Mouse (Mus musculus): ENCODE measurements around the gene Cog6. TPM values are rescaled to one million over a fixed set of nuclear protein-coding genes. Genes with fewer than 3 reads are reported as not detected.

Gene Cog6
- polyA plus RNA-seq, 1 experiment from 2014 or later = 52.0 TPM

DNA sequence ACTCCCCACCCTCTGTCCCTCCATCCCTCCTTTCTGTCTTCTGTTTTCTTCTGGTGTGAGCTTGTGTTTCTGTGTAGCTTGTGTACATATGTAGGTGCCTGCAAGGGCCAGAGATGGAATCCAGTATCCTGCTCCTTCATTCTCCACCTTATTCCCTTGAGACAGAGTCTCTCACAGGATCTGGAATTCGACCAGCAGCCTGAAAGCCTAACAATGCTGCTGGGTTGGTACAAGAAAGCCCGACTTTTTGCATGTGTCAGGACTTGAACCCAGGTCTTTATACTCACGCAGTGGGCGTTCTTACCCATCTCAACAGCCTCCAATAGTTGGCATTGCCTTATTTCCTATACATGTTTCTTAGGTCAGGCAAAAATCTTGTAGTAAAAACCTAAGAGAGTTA, 28.7 kb upstream of the Cog6 start:
- H3K4me2 ChIP-seq (replicated peaks; ENCODE audit: low read depth, low read length) = peak overlapping the region; percentile 22; the same call in 1 of the 2 replicates
- H3K9me3 ChIP-seq (ENCODE audit: control insufficient read depth, low read length) = no peaks in the 10 kb centered on the region
- ATAC-seq (ENCODE audit: low FRiP score, low TSS enrichment) = no peak
- H3K27me3 ChIP-seq (ENCODE audit: control insufficient read depth, insufficient read depth, low read length) = no peaks in the 10 kb centered on the region
- H3K36me3 ChIP-seq (ENCODE audit: control insufficient read depth, insufficient read depth, low read length) = peaks cover 2% of the 10 kb centered on the region; the same call in 1 of the 2 replicates
- H3K27ac ChIP-seq (ENCODE audit: low read depth, low read length) = no peak overlapping the region
- peak overlapping the region; percentile 7; the same call in 1 of the 2 replicates for H3K4me3 ChIP-seq (ENCODE audit: low read length)
- H3K4me1 ChIP-seq (ENCODE audit: control insufficient read depth, insufficient read depth, low read length) = 0 out of 2 replicates have a peak, but pooled peaks cover 15% of the 10 kb centered on the region
- H3K9ac ChIP-seq (ENCODE audit: low read depth, low read length) = no peak overlapping the region
- WGBS = 90% methylated on average over 4 of the region's 4 CpGs

DNA sequence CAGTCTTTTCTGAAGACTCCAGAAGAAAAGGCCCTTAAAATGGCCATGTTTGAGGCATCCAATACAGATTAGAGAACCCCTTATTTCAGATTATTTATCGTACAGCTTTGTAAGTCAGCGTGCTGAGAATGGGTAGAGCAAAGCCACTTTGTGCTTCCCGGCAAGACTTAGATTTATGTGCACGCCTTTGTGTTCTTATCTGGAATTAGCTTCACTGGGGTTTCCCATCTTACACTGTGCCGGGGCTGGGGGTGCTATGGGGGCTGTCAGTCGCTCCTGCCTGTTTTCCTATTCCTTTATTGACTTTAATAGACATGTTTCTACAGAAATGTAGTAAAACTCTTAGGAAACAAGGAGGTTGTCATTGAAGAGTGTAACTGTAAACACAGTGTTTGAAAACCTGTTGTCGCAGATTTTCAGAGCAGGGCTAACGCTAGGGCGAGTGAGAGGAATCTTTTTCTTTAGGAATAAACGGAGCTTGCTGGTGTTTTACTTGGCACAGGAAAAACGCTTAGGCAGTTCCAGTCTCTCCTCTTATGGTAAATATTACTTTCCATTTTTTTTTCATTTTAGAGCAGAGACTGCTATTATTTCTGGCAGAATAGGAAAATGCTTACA, 27.8 kb upstream of the Cog6 start:
- Histone ChIP-seq H3K36me3 (ENCODE audit: control insufficient read depth, insufficient read depth, low read length) (peaks cover 2% of the 10 kb centered on the region; the same call in 1 of the 2 replicates), H3K4me1 (ENCODE audit: control insufficient read depth, insufficient read depth, low read length) (0 out of 2 replicates have a peak, but pooled peaks cover 15% of the 10 kb centered on the region), H3K27ac (ENCODE audit: low read depth, low read length) (peak overlapping the region; percentile 37; the same call in 1 of the 2 replicates), H3K9me3 (ENCODE audit: control insufficient read depth, low read length) (no peaks in the 10 kb centered on the region), H3K4me2 (replicated peaks; ENCODE audit: low read depth, low read length) (peak overlapping the region; percentile 90), H3K4me3 (ENCODE audit: low read length) (peak overlapping the region; percentile 79), H3K9ac (ENCODE audit: low read depth, low read length) (peak overlapping the region; percentile 18; the same call in 1 of the 2 replicates), H3K27me3 (ENCODE audit: control insufficient read depth, insufficient read depth, low read length) (no peaks in the 10 kb centered on the region)
- no peak for ATAC-seq (ENCODE audit: low FRiP score, low TSS enrichment)
- 44% methylated on average over 11 of the region's 11 CpGs for WGBS

DNA sequence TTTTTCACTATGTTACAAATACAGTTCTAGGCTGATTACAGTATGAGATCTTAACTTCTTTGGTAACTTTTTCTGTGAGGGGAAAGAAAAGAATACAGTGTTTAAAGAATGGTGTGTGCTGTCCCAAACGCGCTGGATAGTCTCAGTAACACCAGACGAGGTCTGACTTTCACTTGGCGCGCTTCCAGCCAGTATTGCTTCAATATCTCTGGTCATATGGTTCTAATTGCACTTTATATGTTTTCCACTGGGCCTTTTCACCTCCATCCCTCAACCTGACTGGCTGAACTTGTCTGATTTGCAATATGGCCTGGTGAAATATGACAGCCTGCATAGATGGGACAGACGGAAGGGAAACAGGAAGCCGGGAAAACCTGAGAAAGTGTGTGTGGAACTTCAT, 27.2 kb upstream of the Cog6 start:
- no peak for ATAC-seq (ENCODE audit: low FRiP score, low TSS enrichment)
- H3K4me2 ChIP-seq (replicated peaks; ENCODE audit: low read depth, low read length) = peak overlapping the region; percentile 90
- no peaks in the 10 kb centered on the region for H3K9me3 ChIP-seq (ENCODE audit: control insufficient read depth, low read length)
- H3K27me3 ChIP-seq (ENCODE audit: control insufficient read depth, insufficient read depth, low read length) = no peaks in the 10 kb centered on the region
- 50% methylated on average over 7 of the region's 7 CpGs for WGBS
- peak overlapping the region; percentile 18; the same call in 1 of the 2 replicates for H3K9ac ChIP-seq (ENCODE audit: low read depth, low read length)
- peaks cover 2% of the 10 kb centered on the region; the same call in 1 of the 2 replicates for H3K36me3 ChIP-seq (ENCODE audit: control insufficient read depth, insufficient read depth, low read length)
- H3K27ac ChIP-seq (ENCODE audit: low read depth, low read length) = peak overlapping the region; percentile 37; the same call in 1 of the 2 replicates
- 0 out of 2 replicates have a peak, but pooled peaks cover 15% of the 10 kb centered on the region for H3K4me1 ChIP-seq (ENCODE audit: control insufficient read depth, insufficient read depth, low read length)
- H3K4me3 ChIP-seq (ENCODE audit: low read length) = peak overlapping the region; percentile 79

DNA sequence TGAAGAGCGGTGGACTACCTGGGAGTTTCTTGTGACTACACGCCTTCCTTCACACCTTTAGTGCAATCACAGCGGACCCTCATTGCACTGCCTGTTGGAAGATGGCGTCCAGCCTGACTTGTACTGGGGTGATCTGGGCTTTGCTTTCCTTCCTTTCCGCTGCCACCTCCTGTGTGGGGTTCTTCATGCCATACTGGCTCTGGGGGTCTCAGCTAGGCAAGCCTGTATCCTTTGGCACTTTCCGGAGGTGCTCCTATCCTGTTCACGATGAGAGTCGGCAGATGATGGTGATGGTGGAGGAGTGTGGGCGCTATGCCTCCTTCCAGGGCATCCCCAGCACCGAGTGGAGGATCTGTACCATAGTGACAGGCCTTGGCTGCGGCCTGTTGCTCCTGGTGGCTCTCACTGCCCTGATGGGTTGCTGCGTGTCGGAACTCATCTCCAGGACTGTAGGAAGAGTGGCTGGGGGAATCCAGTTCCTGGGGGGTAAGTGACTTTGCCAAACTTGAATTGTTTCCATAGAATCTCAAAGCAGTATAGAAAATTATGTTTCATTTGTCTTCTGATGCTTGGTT, 26.3 kb upstream of the Cog6 start:
- ATAC-seq (ENCODE audit: low FRiP score, low TSS enrichment) = no peak
- Histone ChIP-seq H3K36me3 (ENCODE audit: control insufficient read depth, insufficient read depth, low read length) (peaks cover 2% of the 10 kb centered on the region; the same call in 1 of the 2 replicates), H3K9ac (ENCODE audit: low read depth, low read length) (peak overlapping the region; percentile 79; the same call in 1 of the 2 replicates), H3K9me3 (ENCODE audit: control insufficient read depth, low read length) (no peaks in the 10 kb centered on the region), H3K27me3 (ENCODE audit: control insufficient read depth, insufficient read depth, low read length) (no peaks in the 10 kb centered on the region), H3K4me2 (replicated peaks; ENCODE audit: low read depth, low read length) (peak overlapping the region; percentile 90), H3K4me1 (ENCODE audit: control insufficient read depth, insufficient read depth, low read length) (0 out of 2 replicates have a peak, but pooled peaks cover 15% of the 10 kb centered on the region), H3K27ac (ENCODE audit: low read depth, low read length) (no peak overlapping the region), H3K4me3 (ENCODE audit: low read length) (peak overlapping the region; percentile 79)
- 89% methylated on average over 13 of the region's 13 CpGs for WGBS

DNA sequence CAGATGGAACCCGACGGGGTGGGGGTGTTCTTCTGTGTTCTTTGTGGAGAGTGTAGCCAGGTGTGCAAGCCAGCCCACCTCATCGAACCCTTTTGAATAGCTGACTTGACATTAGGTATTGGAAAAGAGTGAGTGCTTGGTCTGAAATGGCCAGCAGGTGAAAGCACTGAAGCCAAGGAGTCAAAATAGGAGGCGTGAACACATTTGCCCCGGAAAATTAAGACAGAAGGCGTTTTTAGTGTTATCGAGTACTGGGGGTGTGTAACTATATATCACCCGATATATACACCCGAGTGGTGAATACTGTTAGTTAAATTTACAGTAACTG, 25.2 kb upstream of the Cog6 start:
- Histone ChIP-seq H3K4me3 (ENCODE audit: low read length) (peak overlapping the region; percentile 79), H3K4me1 (ENCODE audit: control insufficient read depth, insufficient read depth, low read length) (0 out of 2 replicates have a peak, but pooled peaks cover 15% of the 10 kb centered on the region), H3K9ac (ENCODE audit: low read depth, low read length) (peak overlapping the region; percentile 79; the same call in 1 of the 2 replicates), H3K9me3 (ENCODE audit: control insufficient read depth, low read length) (no peaks in the 10 kb centered on the region), H3K36me3 (ENCODE audit: control insufficient read depth, insufficient read depth, low read length) (peaks cover 2% of the 10 kb centered on the region; the same call in 1 of the 2 replicates), H3K4me2 (replicated peaks; ENCODE audit: low read depth, low read length) (peak overlapping the region; percentile 90), H3K27me3 (ENCODE audit: control insufficient read depth, insufficient read depth, low read length) (no peaks in the 10 kb centered on the region), H3K27ac (ENCODE audit: low read depth, low read length) (no peak overlapping the region)
- 10% methylated on average over 9 of the region's 9 CpGs for WGBS
- no peak for ATAC-seq (ENCODE audit: low FRiP score, low TSS enrichment)

DNA sequence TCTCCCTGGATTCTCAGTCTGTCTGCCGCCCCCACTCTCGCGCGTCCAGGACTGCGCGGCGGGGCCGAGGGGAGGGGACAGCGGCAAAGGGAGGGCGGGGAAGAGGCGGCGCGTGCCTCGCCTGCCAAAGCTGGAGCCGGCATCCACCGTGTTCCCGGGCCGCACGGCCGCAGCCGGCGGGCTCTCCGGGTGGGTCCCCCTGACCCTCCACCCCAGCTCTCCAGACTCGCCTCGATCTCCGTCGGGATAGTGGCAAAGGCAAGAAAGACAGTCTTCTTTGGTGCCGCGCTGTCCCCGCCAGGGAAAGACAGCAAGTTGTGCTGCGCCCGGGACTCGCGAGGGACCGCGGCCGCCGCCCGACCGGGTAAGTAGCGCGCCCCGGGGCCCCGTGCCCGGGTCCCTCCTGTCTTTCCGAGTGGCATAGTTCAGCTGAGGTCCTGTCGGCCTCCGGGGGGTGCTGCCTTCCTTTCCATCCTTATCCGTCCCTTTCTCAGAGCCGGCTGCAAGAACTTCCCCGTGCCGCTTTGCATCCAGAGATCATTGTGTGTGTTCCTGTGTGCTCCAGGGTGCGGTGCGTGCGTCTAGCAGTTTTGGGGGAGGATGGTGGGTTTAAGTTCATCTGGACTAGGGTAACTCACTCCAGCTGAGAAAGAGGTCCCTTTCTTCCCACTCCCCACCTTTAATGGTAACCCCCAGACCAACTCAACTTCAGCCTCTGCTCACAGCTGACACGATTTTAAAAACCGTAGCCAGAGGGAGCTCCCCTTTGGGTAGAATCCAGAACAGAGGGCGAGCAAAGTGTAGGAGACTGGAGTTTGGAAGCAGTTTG, 24.6 kb upstream of the Cog6 start, which contains the start of gene Lhfp:
Gene Lhfp (plus strand): TSS at position 118 of the 829 bp plus-strand sequence.
- under 1% methylated on average over 58 of the region's 58 CpGs for WGBS
- Histone ChIP-seq H3K9me3 (ENCODE audit: control insufficient read depth, low read length) (no peaks in the 10 kb centered on the region), H3K9ac (ENCODE audit: low read depth, low read length) (peak within 1 kb of the TSS; percentile 79), H3K4me1 (ENCODE audit: control insufficient read depth, insufficient read depth, low read length) (0 out of 2 replicates have a peak, but pooled peaks cover 15% of the 10 kb centered on the region), H3K27me3 (ENCODE audit: control insufficient read depth, insufficient read depth, low read length) (no peaks in the 10 kb centered on the region), H3K4me2 (replicated peaks; ENCODE audit: low read depth, low read length) (peak within 1 kb of the TSS; percentile 90), H3K36me3 (ENCODE audit: control insufficient read depth, insufficient read depth, low read length) (peaks cover 2% of the 10 kb centered on the region; the same call in 1 of the 2 replicates), H3K4me3 (ENCODE audit: low read length) (peak within 1 kb of the TSS; percentile 79), H3K27ac (ENCODE audit: low read depth, low read length) (peak within 1 kb of the TSS; percentile 68)
- peak; percentile 90 for ATAC-seq (ENCODE audit: low FRiP score, low TSS enrichment)

DNA sequence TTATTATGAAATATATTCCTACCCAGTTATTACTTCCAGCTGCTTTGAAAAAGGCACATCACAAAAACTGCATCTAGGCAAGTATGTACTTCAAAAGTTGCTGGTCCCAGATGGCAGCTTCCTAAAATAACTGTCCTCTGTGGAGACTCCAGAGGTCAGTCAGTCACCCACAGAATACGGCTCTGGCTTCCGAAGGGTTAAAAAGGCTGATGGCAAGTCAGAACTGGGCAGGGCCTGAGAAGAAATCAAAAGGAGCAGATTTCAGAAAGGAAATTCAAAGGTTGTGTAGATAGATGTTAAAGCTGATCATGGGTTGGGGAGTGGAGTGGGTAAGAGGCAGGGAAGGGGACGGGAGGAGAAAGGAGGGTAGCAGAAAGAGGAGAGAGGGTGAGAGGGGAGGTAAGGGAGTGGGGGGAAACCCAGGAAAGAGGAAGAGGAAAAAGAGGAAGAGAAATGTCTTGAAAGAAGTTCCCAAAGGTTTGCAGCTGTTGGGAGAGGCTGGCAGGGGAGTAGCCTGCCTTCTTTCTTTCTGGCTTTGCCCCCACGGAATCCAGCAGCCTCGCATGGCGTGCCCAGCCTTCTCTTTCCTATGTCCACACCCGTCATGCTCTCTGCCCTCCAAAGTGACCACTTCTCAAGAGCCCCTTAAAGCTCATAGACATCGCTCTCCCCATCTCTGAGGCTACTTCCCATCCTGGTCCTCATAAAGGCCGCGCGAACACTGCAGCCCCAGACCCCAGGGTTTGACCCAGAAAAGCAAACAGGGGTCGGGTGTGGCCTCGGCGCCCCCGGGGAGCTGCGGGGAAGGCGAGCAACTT, 23.8 kb upstream of the Cog6 start:
- WGBS = 4% methylated on average over 17 of the region's 17 CpGs
- Histone ChIP-seq H3K4me3 (ENCODE audit: low read length) (peak overlapping the region; percentile 79), H3K27ac (ENCODE audit: low read depth, low read length) (peak overlapping the region; percentile 51; the same call in 1 of the 2 replicates), H3K27me3 (ENCODE audit: control insufficient read depth, insufficient read depth, low read length) (no peaks in the 10 kb centered on the region), H3K4me2 (replicated peaks; ENCODE audit: low read depth, low read length) (peak overlapping the region; percentile 90), H3K4me1 (ENCODE audit: control insufficient read depth, insufficient read depth, low read length) (0 out of 2 replicates have a peak, but pooled peaks cover 12% of the 10 kb centered on the region), H3K9ac (ENCODE audit: low read depth, low read length) (peak overlapping the region; percentile 79), H3K36me3 (ENCODE audit: control insufficient read depth, insufficient read depth, low read length) (peaks cover 2% of the 10 kb centered on the region; the same call in 1 of the 2 replicates), H3K9me3 (ENCODE audit: control insufficient read depth, low read length) (no peaks in the 10 kb centered on the region)
- ATAC-seq (ENCODE audit: low FRiP score, low TSS enrichment) = peak; percentile 58

DNA sequence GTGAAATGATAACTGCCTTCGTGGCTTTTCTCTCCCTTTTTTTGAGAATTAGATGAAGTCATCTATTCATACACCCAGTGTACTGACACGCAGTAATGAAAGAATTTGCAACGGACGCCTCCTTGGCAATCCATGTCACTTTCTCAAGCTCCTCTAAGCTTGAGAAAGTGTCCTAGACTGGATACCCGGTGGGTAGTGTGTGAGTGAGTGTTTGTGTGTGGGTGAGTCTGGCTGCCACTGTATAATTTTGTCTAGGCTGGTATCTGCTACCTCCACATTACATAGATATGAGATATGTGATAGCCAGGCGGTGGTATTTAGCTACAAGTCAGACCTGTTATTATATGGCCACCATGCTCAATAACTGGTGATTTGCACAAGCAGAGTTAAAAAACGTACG, 22.7 kb upstream of the Cog6 start:
- WGBS = 82% methylated on average over 8 of the region's 8 CpGs
- Histone ChIP-seq H3K4me1 (ENCODE audit: control insufficient read depth, insufficient read depth, low read length) (0 out of 2 replicates have a peak, but pooled peaks cover 9% of the 10 kb centered on the region), H3K27me3 (ENCODE audit: control insufficient read depth, insufficient read depth, low read length) (no peaks in the 10 kb centered on the region), H3K9me3 (ENCODE audit: control insufficient read depth, low read length) (no peaks in the 10 kb centered on the region), H3K36me3 (ENCODE audit: control insufficient read depth, insufficient read depth, low read length) (no peaks in the 10 kb centered on the region; the same call in 1 of the 2 replicates), H3K4me3 (ENCODE audit: low read length) (no peak overlapping the region), H3K4me2 (replicated peaks; ENCODE audit: low read depth, low read length) (no peak overlapping the region), H3K9ac (ENCODE audit: low read depth, low read length) (no peak overlapping the region), H3K27ac (ENCODE audit: low read depth, low read length) (no peak overlapping the region)
- ATAC-seq (ENCODE audit: low FRiP score, low TSS enrichment) = no peak
